Mouse (Mus musculus) forebrain, embryonic 14.5 days (tissue): ENCODE data around the gene 0610030E20Rik. TPM values are rescaled to one million over a fixed set of nuclear protein-coding genes. Genes with fewer than 3 reads are reported as not detected.
A peak's percentile ranks its signal among the peaks of the same experiment; 100 is the strongest.

ENCODE experiments used
- ATAC-seq: fragments of 200-750 bp; cut with Nextera tagmentation; 2 replicates; pipeline ENCODE4 v1.8.0; 2017; ENCODE audit warnings: mild to moderate bottlenecking, moderate library complexity
- DNase-seq: peaks from one replicate; pipeline ENCODE4 v3.0.0-alpha.2; 2015; ENCODE audit warnings: low spot score
- H3K27ac ChIP-seq: fragments of 300-500 bp; sonication (generic); 2 replicates; pipeline ENCODE4 v1.5.1; 2014; ENCODE audit warnings: low read depth, mild to moderate bottlenecking, control low read depth, low read length, moderate library complexity
- H3K27me3 ChIP-seq: fragments of 300-500 bp; sonication (generic); replicated peaks from 2 replicates; pipeline ENCODE4 v1.6.1; 2014; ENCODE audit warnings: low read length, control low read depth, mixed read lengths; ENCODE audit not compliant: control insufficient read depth, insufficient read depth
- H3K36me3 ChIP-seq: fragments of 300-500 bp; sonication (generic); 2 replicates; pipeline ENCODE4 v1.6.1; 2014; ENCODE audit warnings: low read length, control low read depth; ENCODE audit not compliant: control insufficient read depth, insufficient read depth
- H3K4me1 ChIP-seq: fragments of 300-500 bp; sonication (generic); 2 replicates; pipeline ENCODE4 v1.6.1; 2014; ENCODE audit warnings: antibody characterized with exemption, low read length, control low read depth; ENCODE audit not compliant: control insufficient read depth, insufficient read depth
- H3K4me2 ChIP-seq: fragments of 300-500 bp; sonication (generic); 2 replicates; pipeline ENCODE4 v1.6.1; 2014; ENCODE audit warnings: mild to moderate bottlenecking, control low read depth, low read length
- H3K4me3 ChIP-seq: fragments of 300-500 bp; sonication (generic); 2 replicates; pipeline ENCODE4 v1.5.1; 2014; ENCODE audit warnings: low read depth, low read length, control low read depth
- H3K9ac ChIP-seq: fragments of 300-500 bp; sonication (generic); 2 replicates; pipeline ENCODE4 v1.6.1; 2014; ENCODE audit warnings: mild to moderate bottlenecking, low read length, control low read depth, moderate library complexity
- H3K9me3 ChIP-seq: fragments of 300-500 bp; sonication (generic); replicated peaks from 2 replicates; pipeline ENCODE4 v1.6.1; 2016; ENCODE audit warnings: low read length, control low read depth, mixed read lengths; ENCODE audit not compliant: control insufficient read depth
- WGBS: fragments of 180-500 bp; shearing (Covaris S2); extraction: QIAGEN DNeasy Blood & Tissue Kit; methylation state at CpG from one replicate; pipeline ENCODE4 v1.1.7; 2014; 5-methylcytosine and 5-hydroxymethylcytosine counted together
- polyA plus RNA-seq: library from polyadenylated mRNA; unstranded; fragments of >200 nt; fragmentation: Nextera tagmentation; extraction: Ambion mirVana; gene quantifications from 2 replicates; pipeline ENCODE4 v1.2.1, GENCODE M21; 2014

The 0610030E20Rik gene
- polyA plus RNA-seq, 1 experiment from 2014 or later, result 12.0 TPM

- ATAC-seq, result peak; percentile 44
Measured at GRCm38 (mm10) chr6:72389941-72390771, 43.0 kb downstream of the 0610030E20Rik start, which contains the start of gene Vamp8. Gene Vamp8, minus strand, starts transcription at chr6:72390703.

GRCm38 (mm10) chr6:72390795-72391521 lies 43.8 kb downstream of the 0610030E20Rik start:
- ATAC-seq, result no peak
- 25% methylated on average over 12 of the region's 12 CpGs for WGBS
- Histone ChIP-seq H3K27ac (no peak overlapping the region), H3K9me3 (no peaks in the 10 kb centered on the region), H3K27me3 (0 out of 2 replicates have a peak, but pooled peaks cover 4% of the 10 kb centered on the region), H3K4me3 (no peak overlapping the region), H3K4me2 (peak overlapping the region; percentile 56), H3K4me1 (peaks cover 10% of the 10 kb centered on the region; the same call in 1 of the 2 replicates), H3K36me3 (no peaks in the 10 kb centered on the region), H3K9ac (no peak overlapping the region)
- DNase-seq, result no peak

More at GRCm38 (mm10) chr6:72389941-72390771, 43.0 kb downstream of the 0610030E20Rik start, which contains the start of gene Vamp8:
- peak within 1 kb of the TSS; percentile 56 for H3K4me2 ChIP-seq
- peak; percentile 41 for DNase-seq
- H3K27me3 ChIP-seq, result 0 out of 2 replicates have a peak, but pooled peaks cover 4% of the 10 kb centered on the region
- H3K36me3 ChIP-seq, result no peaks in the 10 kb centered on the region
- H3K27ac ChIP-seq, result peak within 1 kb of the TSS; percentile 9; the same call in 1 of the 2 replicates
- peaks cover 10% of the 10 kb centered on the region; the same call in 1 of the 2 replicates for H3K4me1 ChIP-seq
- peak within 1 kb of the TSS; percentile 28 for H3K4me3 ChIP-seq
- no peaks in the 10 kb centered on the region for H3K9me3 ChIP-seq
- WGBS, result 3% methylated on average over 31 of the region's 33 CpGs
- peak within 1 kb of the TSS; percentile 54 for H3K9ac ChIP-seq

GRCm38 (mm10) chr6:72392341-72392740 lies 45.2 kb downstream of the 0610030E20Rik start:
- WGBS, result 89% methylated on average over 5 of the region's 5 CpGs
- Histone ChIP-seq H3K4me3 (no peak overlapping the region), H3K9me3 (no peaks in the 10 kb centered on the region), H3K4me2 (no peak overlapping the region), H3K4me1 (peaks cover 10% of the 10 kb centered on the region; the same call in 1 of the 2 replicates), H3K27me3 (0 out of 2 replicates have a peak, but pooled peaks cover 4% of the 10 kb centered on the region), H3K36me3 (no peaks in the 10 kb centered on the region), H3K27ac (no peak overlapping the region), H3K9ac (no peak overlapping the region)
- no peak for DNase-seq
- no peak for ATAC-seq

GRCm38 (mm10) chr6:72396837-72397251 lies 49.7 kb downstream of the 0610030E20Rik start:
- DNase-seq (no peak), ATAC-seq (no peak)
- Histone ChIP-seq H3K36me3 (no peaks in the 10 kb centered on the region), H3K4me3 (no peak overlapping the region), H3K4me2 (no peak overlapping the region), H3K27me3 (no peaks in the 10 kb centered on the region), H3K4me1 (no peaks in the 10 kb centered on the region), H3K27ac (no peak overlapping the region), H3K9me3 (no peaks in the 10 kb centered on the region), H3K9ac (no peak overlapping the region)
- WGBS, result 81% methylated on average over 10 of the region's 10 CpGs

GRCm38 (mm10) chr6:72399967-72400366 lies 52.9 kb downstream of the 0610030E20Rik start:
- H3K4me3 ChIP-seq, result no peak overlapping the region
- no peak overlapping the region for H3K27ac ChIP-seq
- no peak for DNase-seq
- H3K9me3 ChIP-seq, result no peaks in the 10 kb centered on the region
- H3K27me3 ChIP-seq, result no peaks in the 10 kb centered on the region
- no peak overlapping the region for H3K9ac ChIP-seq
- 57% methylated on average over 2 of the region's 2 CpGs for WGBS
- ATAC-seq, result no peak
- H3K4me1 ChIP-seq, result no peaks in the 10 kb centered on the region
- H3K36me3 ChIP-seq, result no peaks in the 10 kb centered on the region
- H3K4me2 ChIP-seq, result no peak overlapping the region

- DNase-seq (peak; percentile 77), ATAC-seq (no peak)
- no peak overlapping the region for H3K9ac ChIP-seq
- no peaks in the 10 kb centered on the region for H3K4me1 ChIP-seq
- 23% methylated on average over 7 of the region's 7 CpGs for WGBS
- no peak overlapping the region for H3K4me2 ChIP-seq
- H3K27me3 ChIP-seq, result no peaks in the 10 kb centered on the region
- H3K36me3 ChIP-seq, result no peaks in the 10 kb centered on the region
- no peak overlapping the region for H3K4me3 ChIP-seq
- H3K9me3 ChIP-seq, result no peaks in the 10 kb centered on the region
- no peak overlapping the region for H3K27ac ChIP-seq
Measured at GRCm38 (mm10) chr6:72401875-72402274, 54.8 kb downstream of the 0610030E20Rik start.

Other genes starting within 250 kb of the 0610030E20Rik start
- gene St3gal5, start 249.7 kb upstream of the 0610030E20Rik start, polyA plus RNA-seq, result 25.5 and 33.1 TPM in 2 replicates
- 2.2 and 2.5 TPM in 2 replicates for gene Atoh8, start 111.7 kb upstream of the 0610030E20Rik start, polyA plus RNA-seq
- gene Sftpb, start 42.7 kb upstream of the 0610030E20Rik start, polyA plus RNA-seq, result not detected in 2 replicates
- gene Usp39, start 2.1 kb upstream of the 0610030E20Rik start, polyA plus RNA-seq, result 72.7 and 76.3 TPM in 2 replicates
- 19.3 and 21.3 TPM in 2 replicates for gene Tmem150a, start 8.1 kb downstream of the 0610030E20Rik start, polyA plus RNA-seq
- gene Rnf181, start 19.6 kb downstream of the 0610030E20Rik start, polyA plus RNA-seq, result 123 and 129 TPM in 2 replicates
- 13.8 and 17.7 TPM in 2 replicates for gene Vamp5, start 33.2 kb downstream of the 0610030E20Rik start, polyA plus RNA-seq
- gene Vamp8, start 43.4 kb downstream of the 0610030E20Rik start, polyA plus RNA-seq, result 20.4 and 22.6 TPM in 2 replicates
- gene Ggcx, start 67.0 kb downstream of the 0610030E20Rik start, polyA plus RNA-seq, result 4.3 and 4.6 TPM in 2 replicates
- gene Mat2a, start 92.2 kb downstream of the 0610030E20Rik start, polyA plus RNA-seq, result 348 and 370 TPM in 2 replicates
- gene Sh2d6, start 174.4 kb downstream of the 0610030E20Rik start, polyA plus RNA-seq, result 0.60 TPM in 1 of 2 replicates, not detected in the other
- gene Capg, start 197.1 kb downstream of the 0610030E20Rik start, polyA plus RNA-seq, result 6.0 and 6.3 TPM in 2 replicates